Mouse (Mus musculus) R1 (cell line): ENCODE data around the gene Slc15a5.

ENCODE experiments used
- DNase-seq: peaks from one replicate; pipeline ENCODE4 v3.0.0-alpha.2; 2018; ENCODE audit warnings: low read depth, low spot score

Slc15a5 gene

GRCm38 (mm10) chr6:137962836-137963235 is 116.9 kb downstream of the Slc15a5 start:
- DNase-seq, result no peak

GRCm38 (mm10) chr6:137960023-137960778 is 119.5 kb downstream of the Slc15a5 start:
- DNase-seq, result no peak

- DNase-seq, result no peak
Observed at GRCm38 (mm10) chr6:137957630-137958029, 122.1 kb downstream of the Slc15a5 start.

DNA sequence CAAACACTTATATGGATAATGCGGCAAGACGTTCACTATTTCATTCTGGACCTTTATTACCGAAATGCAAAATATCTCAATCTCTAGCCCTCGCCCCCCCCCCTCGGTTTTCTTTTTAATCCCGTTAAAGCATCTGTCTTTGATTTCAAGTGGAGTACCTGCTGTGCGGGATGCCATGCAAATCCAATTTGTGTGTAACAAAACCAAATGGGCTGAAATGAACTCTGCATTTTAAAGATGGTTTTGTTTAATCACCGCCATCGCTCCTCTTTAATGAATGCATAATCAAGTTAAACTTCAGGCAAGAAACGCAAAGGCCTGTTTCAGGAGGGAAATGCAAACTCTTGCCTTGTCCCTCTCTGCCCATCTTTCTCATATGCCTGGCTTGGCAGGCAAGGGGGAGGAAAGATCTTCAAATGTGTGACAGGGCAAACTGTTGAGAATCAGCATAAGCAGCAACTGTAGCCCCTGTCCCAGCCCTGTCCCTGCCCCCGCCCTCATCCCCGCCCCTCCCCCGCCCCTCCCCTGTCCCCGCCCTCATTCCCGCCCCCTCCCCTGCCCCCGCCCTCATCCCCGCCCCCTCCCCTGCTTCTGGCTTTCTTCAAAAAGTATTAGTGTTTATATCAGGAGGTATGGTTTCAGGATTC is 122.8 kb downstream of the Slc15a5 start:
- DNase-seq, result peak; percentile 24

DNA sequence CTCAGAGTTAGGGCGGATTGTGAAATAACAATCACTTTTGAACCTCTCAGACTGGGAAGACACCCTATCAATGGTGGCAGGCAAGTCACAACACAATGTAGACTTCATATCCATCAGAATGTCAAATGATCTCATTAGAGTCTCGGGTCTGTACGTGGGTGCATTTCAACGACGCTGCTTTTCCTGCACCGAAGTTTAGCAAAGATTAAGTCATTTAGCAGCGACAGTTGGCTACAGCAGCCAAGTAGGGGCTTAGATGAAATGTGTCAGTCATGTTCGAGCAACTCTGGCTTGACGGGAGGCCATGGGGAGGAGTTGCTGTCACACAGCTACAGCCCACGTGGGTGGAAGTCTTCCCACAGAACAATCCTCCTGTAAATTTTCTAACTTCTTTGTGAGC is 133.2 kb downstream of the Slc15a5 start:
- no peak for DNase-seq

GRCm38 (mm10) chr6:137940374-137941218 is 139.1 kb downstream of the Slc15a5 start:
- DNase-seq, result peak; percentile 53

GRCm38 (mm10) chr6:137937541-137937940 is 142.2 kb downstream of the Slc15a5 start:
- DNase-seq, result no peak

- no peak for DNase-seq
Observed at GRCm38 (mm10) chr6:137936268-137936667, 143.4 kb downstream of the Slc15a5 start.

GRCm38 (mm10) chr6:137935857-137936256 is 143.9 kb downstream of the Slc15a5 start:
- DNase-seq, result no peak

- no peak for DNase-seq
Observed at GRCm38 (mm10) chr6:137935341-137935740, 144.4 kb downstream of the Slc15a5 start.

- no peak for DNase-seq
Observed at GRCm38 (mm10) chr6:137934545-137935298, 145.0 kb downstream of the Slc15a5 start.
